Mouse (Mus musculus): ENCODE measurements at regions not wholly inside any gene's neighbourhood (a gene's known extent, or its start where the extent isn't known, plus 50 kb on each side); places are given as distances from the start of the nearest gene placed in this dataset.

DNA sequence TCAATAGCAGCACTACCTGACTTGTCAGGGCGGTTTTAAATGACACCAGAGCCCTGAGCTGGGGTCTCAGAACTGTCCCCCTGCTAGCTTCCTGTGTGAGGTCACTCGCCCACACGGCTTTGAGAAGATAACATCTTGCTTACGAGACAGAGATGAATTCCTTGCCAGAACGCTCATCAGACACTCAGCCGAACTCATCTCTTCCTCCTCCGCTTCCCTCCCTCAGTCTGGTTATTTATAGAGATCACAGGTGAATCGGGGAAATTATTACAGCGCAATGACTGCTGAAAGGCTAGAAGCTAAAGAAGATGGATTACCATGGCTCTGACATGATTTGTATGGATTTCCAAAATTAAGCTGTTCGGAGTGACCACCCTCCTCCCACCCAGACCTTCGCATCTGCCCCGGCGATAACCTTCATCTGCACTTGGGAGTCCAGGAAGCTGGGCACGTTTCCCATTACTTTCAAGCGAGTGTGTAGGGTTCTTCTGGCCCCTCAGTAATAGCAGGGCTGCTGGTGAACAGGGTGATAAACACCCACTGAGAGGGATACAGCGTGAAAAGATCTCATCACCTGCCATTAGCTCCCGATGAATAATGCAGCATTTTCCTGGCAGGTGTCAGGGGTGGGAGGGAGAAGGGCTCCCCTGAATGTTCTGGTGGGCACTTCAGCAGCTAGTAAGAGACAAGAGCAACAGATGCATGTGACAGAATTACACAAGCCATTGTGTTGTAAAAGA, 430.4 kb downstream of the Psat1 start:
- no peak for TF ChIP-seq CTCF (IDR thresholded peaks at IDR 0.05; ENCODE audit: low read depth)
- Histone ChIP-seq H3K9ac (ENCODE audit: low read depth, low read length) (no peak overlapping the region), H3K27me3 (replicated peaks; ENCODE audit: control insufficient read depth, insufficient read depth, low read length) (no peaks in the 10 kb centered on the region), H3K4me3 (ENCODE audit: low read depth, low read length) (no peak overlapping the region), H3K36me3 (ENCODE audit: control insufficient read depth, insufficient read depth) (no peaks in the 10 kb centered on the region), H3K4me1 (replicated peaks; ENCODE audit: control insufficient read depth, insufficient read depth, low read length) (no peaks in the 10 kb centered on the region), H3K27ac (ENCODE audit: low read depth, low read length) (no peak overlapping the region), H3K4me2 (replicated peaks; ENCODE audit: low read depth) (no peak overlapping the region), H3K9me3 (ENCODE audit: control insufficient read depth) (no peaks in the 10 kb centered on the region)
- WGBS: 44% methylated on average over 17 of the region's 17 CpGs
- ATAC-seq: no peak

DNA sequence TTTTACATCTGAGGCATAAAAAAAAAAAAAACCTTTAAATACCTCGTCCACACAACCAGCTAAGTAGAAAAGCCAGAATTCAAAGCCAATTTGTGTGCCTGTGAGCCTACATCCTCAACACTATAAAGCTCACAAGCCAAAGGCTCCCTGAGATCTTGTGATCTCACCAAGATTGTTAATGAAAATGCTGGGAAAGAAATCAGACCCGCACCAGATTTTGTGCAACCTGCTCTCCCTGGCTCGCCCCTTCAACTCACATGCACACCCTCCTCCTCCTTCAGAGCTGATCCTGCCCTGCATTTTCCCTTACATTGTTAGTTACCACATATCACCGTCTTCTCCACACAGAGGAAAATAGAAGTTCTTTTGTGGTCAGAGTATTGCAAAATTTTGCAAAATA, 433.9 kb downstream of the Psat1 start:
- Histone ChIP-seq H3K4me1 (replicated peaks; ENCODE audit: control insufficient read depth, insufficient read depth, low read length) (no peaks in the 10 kb centered on the region), H3K4me3 (ENCODE audit: low read depth, low read length) (no peak overlapping the region), H3K9me3 (ENCODE audit: control insufficient read depth) (no peaks in the 10 kb centered on the region), H3K36me3 (ENCODE audit: control insufficient read depth, insufficient read depth) (no peaks in the 10 kb centered on the region), H3K4me2 (replicated peaks; ENCODE audit: low read depth) (no peak overlapping the region), H3K27ac (ENCODE audit: low read depth, low read length) (no peak overlapping the region), H3K27me3 (replicated peaks; ENCODE audit: control insufficient read depth, insufficient read depth, low read length) (no peaks in the 10 kb centered on the region), H3K9ac (ENCODE audit: low read depth, low read length) (no peak overlapping the region)
- 73% methylated on average over 4 of the region's 4 CpGs for WGBS
- no peak for TF ChIP-seq CTCF (IDR thresholded peaks at IDR 0.05; ENCODE audit: low read depth)
- ATAC-seq: no peak

DNA sequence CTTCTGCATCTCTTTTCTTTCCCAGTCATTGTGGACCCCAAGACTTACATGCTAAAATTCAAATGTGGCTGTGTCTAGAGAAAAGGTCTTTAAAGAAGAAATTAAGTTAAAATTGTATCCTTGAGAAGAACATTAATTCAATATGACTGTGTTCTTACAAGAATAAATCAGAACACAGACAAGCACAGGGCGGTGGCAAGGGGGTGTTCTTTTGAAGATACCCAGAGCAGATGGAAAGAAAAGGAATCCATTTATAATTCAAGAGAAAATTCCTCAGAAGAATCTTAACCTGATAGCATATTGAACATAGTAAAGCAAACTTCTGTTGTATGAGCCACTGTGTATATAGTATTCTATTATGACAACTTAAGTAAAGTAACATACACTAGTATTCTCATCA, 436.7 kb downstream of the Psat1 start:
- TF ChIP-seq CTCF (IDR thresholded peaks at IDR 0.05; ENCODE audit: low read depth): no peak
- H3K27ac ChIP-seq (ENCODE audit: low read depth, low read length): no peak overlapping the region
- no peak overlapping the region for H3K9ac ChIP-seq (ENCODE audit: low read depth, low read length)
- 82% methylated on average over 1 of the region's 1 CpGs for WGBS
- no peak overlapping the region for H3K4me3 ChIP-seq (ENCODE audit: low read depth, low read length)
- H3K9me3 ChIP-seq (ENCODE audit: control insufficient read depth): no peaks in the 10 kb centered on the region
- H3K27me3 ChIP-seq (replicated peaks; ENCODE audit: control insufficient read depth, insufficient read depth, low read length): no peaks in the 10 kb centered on the region
- no peak for ATAC-seq
- no peaks in the 10 kb centered on the region for H3K36me3 ChIP-seq (ENCODE audit: control insufficient read depth, insufficient read depth)
- no peak overlapping the region for H3K4me2 ChIP-seq (replicated peaks; ENCODE audit: low read depth)
- no peaks in the 10 kb centered on the region for H3K4me1 ChIP-seq (replicated peaks; ENCODE audit: control insufficient read depth, insufficient read depth, low read length)

DNA sequence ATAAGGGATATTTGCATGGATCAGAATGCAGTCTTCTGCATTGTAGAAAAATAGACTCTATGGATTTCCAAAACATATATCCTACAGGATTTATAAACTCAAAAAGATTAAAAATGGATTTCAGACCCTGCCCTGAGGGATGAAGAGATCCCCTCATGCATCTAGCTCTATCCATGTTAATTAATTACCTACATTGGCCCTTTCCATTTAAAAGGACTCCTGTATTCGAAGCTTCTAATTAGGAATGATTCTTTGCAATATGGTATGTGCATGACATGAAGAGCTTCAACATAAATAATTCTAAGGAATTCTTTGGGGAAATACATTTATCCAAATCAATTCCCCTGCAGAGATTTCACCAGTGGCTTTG, 444.2 kb downstream of the Psat1 start:
- no peak overlapping the region for H3K4me3 ChIP-seq (ENCODE audit: low read depth, low read length)
- no peaks in the 10 kb centered on the region for H3K27me3 ChIP-seq (replicated peaks; ENCODE audit: control insufficient read depth, insufficient read depth, low read length)
- H3K36me3 ChIP-seq (ENCODE audit: control insufficient read depth, insufficient read depth): no peaks in the 10 kb centered on the region
- no peak overlapping the region for H3K9ac ChIP-seq (ENCODE audit: low read depth, low read length)
- 86% methylated on average over 1 of the region's 1 CpGs for WGBS
- TF ChIP-seq CTCF (IDR thresholded peaks at IDR 0.05; ENCODE audit: low read depth): no peak
- H3K4me1 ChIP-seq (replicated peaks; ENCODE audit: control insufficient read depth, insufficient read depth, low read length): no peaks in the 10 kb centered on the region
- no peak overlapping the region for H3K27ac ChIP-seq (ENCODE audit: low read depth, low read length)
- H3K9me3 ChIP-seq (ENCODE audit: control insufficient read depth): no peaks in the 10 kb centered on the region
- no peak for ATAC-seq
- H3K4me2 ChIP-seq (replicated peaks; ENCODE audit: low read depth): no peak overlapping the region

DNA sequence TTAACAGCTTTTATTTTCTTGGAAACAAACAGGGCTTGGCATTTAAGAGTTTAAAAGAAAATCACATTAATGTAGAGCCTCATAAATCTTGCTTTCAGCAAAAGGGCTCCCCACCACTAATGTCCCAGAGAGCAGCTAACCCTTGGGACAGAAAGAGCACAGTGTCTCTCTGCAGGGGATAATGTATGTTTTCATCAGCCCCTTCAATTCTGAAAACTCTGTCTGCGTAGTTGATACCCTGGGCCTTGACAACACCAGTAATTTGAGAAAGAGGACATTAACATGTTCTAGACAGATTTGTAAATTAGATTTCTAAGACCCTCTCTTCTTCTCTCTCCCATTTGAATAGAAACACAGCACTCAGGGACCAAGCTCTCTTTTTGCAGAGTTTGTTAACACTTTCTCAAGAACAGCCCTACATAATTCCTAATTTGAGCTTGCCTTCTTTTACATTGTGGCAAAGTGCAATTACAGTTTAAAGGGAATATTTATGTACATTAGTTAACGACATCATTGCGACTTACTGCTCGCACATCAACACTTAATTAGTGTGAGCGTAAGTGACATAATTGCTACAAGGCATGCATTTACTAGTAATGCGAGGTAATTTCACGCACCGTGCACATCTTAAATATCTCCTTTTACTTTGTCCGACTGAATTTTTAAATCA, 444.7 kb downstream of the Psat1 start:
- no peak for ATAC-seq
- Histone ChIP-seq H3K4me2 (replicated peaks; ENCODE audit: low read depth) (no peak overlapping the region), H3K4me1 (replicated peaks; ENCODE audit: control insufficient read depth, insufficient read depth, low read length) (no peaks in the 10 kb centered on the region), H3K27ac (ENCODE audit: low read depth, low read length) (no peak overlapping the region), H3K4me3 (ENCODE audit: low read depth, low read length) (no peak overlapping the region), H3K36me3 (ENCODE audit: control insufficient read depth, insufficient read depth) (no peaks in the 10 kb centered on the region), H3K9me3 (ENCODE audit: control insufficient read depth) (no peaks in the 10 kb centered on the region), H3K9ac (ENCODE audit: low read depth, low read length) (no peak overlapping the region), H3K27me3 (replicated peaks; ENCODE audit: control insufficient read depth, insufficient read depth, low read length) (no peaks in the 10 kb centered on the region)
- WGBS: 86% methylated on average over 9 of the region's 9 CpGs
- TF ChIP-seq CTCF (IDR thresholded peaks at IDR 0.05; ENCODE audit: low read depth): no peak

DNA sequence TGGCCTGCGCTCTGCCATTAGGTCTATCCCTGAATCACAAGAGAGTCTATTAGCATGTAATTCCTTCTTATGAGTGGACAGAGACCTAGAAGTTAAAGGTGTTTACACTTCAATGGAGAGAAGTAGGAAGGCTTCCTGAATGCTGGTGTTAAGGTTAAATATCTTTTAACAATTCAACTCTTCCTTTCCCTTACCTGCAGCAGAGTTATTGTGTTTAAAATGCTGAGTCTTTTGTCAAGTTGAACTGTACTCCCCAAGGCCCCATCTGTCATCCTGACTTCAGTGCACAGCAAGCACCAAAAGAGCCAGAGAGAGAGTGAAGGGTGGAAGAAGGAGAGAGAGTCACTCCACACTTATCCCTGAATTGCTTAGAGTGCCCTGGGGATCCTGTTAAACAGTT, 451.6 kb downstream of the Psat1 start:
- Histone ChIP-seq H3K9ac (ENCODE audit: low read depth, low read length) (no peak overlapping the region), H3K36me3 (ENCODE audit: control insufficient read depth, insufficient read depth) (no peaks in the 10 kb centered on the region), H3K27me3 (replicated peaks; ENCODE audit: control insufficient read depth, insufficient read depth, low read length) (no peaks in the 10 kb centered on the region), H3K4me3 (ENCODE audit: low read depth, low read length) (no peak overlapping the region), H3K4me1 (replicated peaks; ENCODE audit: control insufficient read depth, insufficient read depth, low read length) (no peaks in the 10 kb centered on the region), H3K9me3 (ENCODE audit: control insufficient read depth) (no peaks in the 10 kb centered on the region), H3K27ac (ENCODE audit: low read depth, low read length) (no peak overlapping the region), H3K4me2 (replicated peaks; ENCODE audit: low read depth) (no peak overlapping the region)
- no peak for TF ChIP-seq CTCF (IDR thresholded peaks at IDR 0.05; ENCODE audit: low read depth)
- no peak for ATAC-seq
- 80% methylated on average over 1 of the region's 1 CpGs for WGBS
